Mouse (Mus musculus): ENCODE results near the gene Gm6902.
"Not testable (repeated sequence)": the region's sequence is repeated elsewhere in the genome, so short reads cannot be mapped to it uniquely, and the experiment has no call there.

DNA sequence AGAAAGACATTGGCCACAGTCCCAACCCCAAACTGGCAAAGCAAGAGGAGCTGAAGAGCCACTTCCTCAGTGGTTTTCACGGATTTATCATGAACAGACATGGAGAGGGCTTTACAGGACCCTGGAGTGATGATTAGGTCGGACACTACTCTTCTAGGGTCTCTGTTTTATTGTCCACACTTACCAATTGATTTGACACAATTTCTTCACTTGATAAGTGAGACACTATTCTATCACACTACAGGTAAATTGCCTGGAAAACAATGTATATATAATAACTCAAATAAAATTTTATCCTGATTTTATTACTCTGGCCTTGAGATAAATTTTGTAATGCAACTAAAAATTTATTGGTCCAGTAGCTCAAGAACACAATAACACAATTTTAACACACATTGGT is 27.1 kb downstream of the Gm6902 start, which contains the start of gene Vmn1r166:
- TF ChIP-seq CTCF (conservative IDR thresholded peaks at IDR 0.05; ENCODE audit: low read length); POU5F1 (IDR thresholded peaks at IDR 0.05; ENCODE audit: borderline replicate concordance, low read length); NANOG (IDR thresholded peaks at IDR 0.05; ENCODE audit: borderline replicate concordance, low read length): not testable (repeated sequence)

Measured in E14TG2a.4 (cell line).